Mouse (Mus musculus) G1E (cell line): ENCODE data around the gene Olfr705.

Experiments used
- CTCF ChIP-seq: IDR thresholded peaks from 2 replicates; pipeline ENCODE4 v1.5.1; 2012; ENCODE audit warnings: low read depth, low read length, inconsistent platforms, mixed read lengths
- GATA1 ChIP-seq: IDR thresholded peaks from 2 replicates; pipeline ENCODE4 v1.6.1; 2012; ENCODE audit warnings: borderline replicate concordance, low read length, inconsistent platforms, mixed read lengths
- TAL1 ChIP-seq: conservative IDR thresholded peaks from 2 replicates; pipeline ENCODE4 v1.6.1; 2012; ENCODE audit warnings: low read depth, low read length, inconsistent platforms, mixed read lengths

DNA sequence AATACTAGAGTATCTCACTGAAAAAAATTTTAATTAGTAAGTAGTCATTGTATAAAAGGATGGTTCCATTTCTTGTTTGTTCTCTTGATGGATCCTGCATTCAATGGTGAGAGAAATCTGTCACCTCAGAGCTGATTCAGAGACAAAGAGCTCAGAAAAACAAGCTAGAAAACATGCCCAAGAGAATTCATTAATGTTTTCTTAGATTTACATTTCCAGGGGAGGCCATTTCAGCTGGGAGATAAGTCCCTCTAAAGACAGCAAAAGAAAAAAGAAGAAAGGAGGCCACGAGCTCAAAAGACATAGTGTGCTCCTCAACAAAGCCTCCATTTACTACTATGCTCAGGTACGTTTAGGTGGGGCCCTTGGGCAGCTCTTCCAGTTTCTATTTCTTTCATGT is 33.6 kb downstream of the Olfr705 start, which contains the start of gene Olfr703:
- TF ChIP-seq CTCF: no peak
- no peak for TF ChIP-seq GATA1
- no peak for TF ChIP-seq TAL1
